Mouse (Mus musculus): ENCODE results near the gene Ntng1. TPM values are rescaled to one million over a fixed set of nuclear protein-coding genes. Genes with fewer than 3 reads are reported as not detected.

Ntng1 gene
- total and polyA plus RNA-seq, 2 experiments from 2014 or later: 20.1 to 28.2 TPM

DNA sequence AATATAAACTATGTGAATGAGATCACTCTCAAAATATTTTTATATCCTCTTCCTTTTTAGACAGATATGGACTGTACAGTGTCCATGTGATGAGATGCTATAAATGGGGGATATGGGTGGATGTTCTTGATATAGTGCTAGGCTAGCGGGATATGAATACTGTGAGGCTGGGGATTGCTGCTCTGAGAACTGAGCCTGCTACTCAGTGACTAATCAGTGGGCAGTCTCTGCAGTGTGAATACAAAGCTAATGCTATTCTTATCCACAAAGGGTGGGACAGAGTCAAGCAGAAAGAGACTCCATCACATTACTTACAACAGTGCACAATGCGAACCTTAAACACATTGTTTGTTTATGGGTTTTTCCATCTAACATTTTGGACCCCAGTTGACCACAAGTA lies 206.2 kb downstream of the Ntng1 start:
- H3K9me3 ChIP-seq (ENCODE audit: low read length): no peaks in the 10 kb centered on the region
- no peak for TF ChIP-seq CTCF (IDR thresholded peaks at IDR 0.05; ENCODE audit: low read depth)
- no peaks in the 10 kb centered on the region for H3K27me3 ChIP-seq (ENCODE audit: insufficient read depth, low read length)
- H3K4me3 ChIP-seq (ENCODE audit: low read length): no peak overlapping the region
- ATAC-seq (no peak), DNase-seq (ENCODE audit: low spot score) (no peak)
- H3K4me2 ChIP-seq (ENCODE audit: low read depth, low read length): no peak overlapping the region
- H3K4me1 ChIP-seq (ENCODE audit: insufficient read depth, low read length): no peaks in the 10 kb centered on the region
- 88% methylated on average over 2 of the region's 2 CpGs for WGBS
- no peaks in the 10 kb centered on the region for H3K36me3 ChIP-seq (ENCODE audit: insufficient read depth, low read length)
- H3K27ac ChIP-seq: no peak overlapping the region
- H3K9ac ChIP-seq (replicated peaks; ENCODE audit: low read length): no peak overlapping the region

- H3K9me3 ChIP-seq (ENCODE audit: low read length): no peaks in the 10 kb centered on the region
- WGBS: 66% methylated on average over 3 of the region's 3 CpGs
- no peak overlapping the region for H3K27ac ChIP-seq
- no peak for TF ChIP-seq CTCF (IDR thresholded peaks at IDR 0.05; ENCODE audit: low read depth)
- H3K9ac ChIP-seq (replicated peaks; ENCODE audit: low read length): no peak overlapping the region
- H3K36me3 ChIP-seq (ENCODE audit: insufficient read depth, low read length): no peaks in the 10 kb centered on the region
- H3K4me2 ChIP-seq (ENCODE audit: low read depth, low read length): no peak overlapping the region
- ATAC-seq (no peak), DNase-seq (ENCODE audit: low spot score) (no peak)
- H3K27me3 ChIP-seq (ENCODE audit: insufficient read depth, low read length): no peaks in the 10 kb centered on the region
- no peaks in the 10 kb centered on the region for H3K4me1 ChIP-seq (ENCODE audit: insufficient read depth, low read length)
- no peak overlapping the region for H3K4me3 ChIP-seq (ENCODE audit: low read length)
Observed at GRCm38 (mm10) chr3:109936275-109936674, 207.5 kb downstream of the Ntng1 start.

DNA sequence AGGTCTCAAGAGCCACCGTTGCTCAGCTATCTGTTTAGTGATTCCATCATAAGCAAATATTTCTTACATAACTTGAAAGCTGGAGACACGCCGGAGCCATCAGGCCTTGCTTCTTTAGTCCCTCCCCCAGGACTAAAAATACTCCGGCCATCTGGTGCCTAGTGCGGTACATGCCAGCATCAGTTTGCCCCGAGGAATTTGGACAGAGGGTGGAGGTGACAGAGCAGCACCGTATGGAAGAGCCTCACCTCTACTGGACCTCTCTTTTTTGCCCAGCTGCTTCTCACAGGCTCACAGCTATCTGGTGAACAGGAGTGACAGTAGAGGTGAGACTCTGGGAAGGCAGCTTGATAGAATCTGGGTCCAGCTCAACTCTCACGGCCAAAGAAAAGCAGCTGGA lies 211.6 kb downstream of the Ntng1 start:
- Histone ChIP-seq H3K4me3 (ENCODE audit: low read length) (no peak overlapping the region), H3K36me3 (ENCODE audit: insufficient read depth, low read length) (no peaks in the 10 kb centered on the region), H3K4me1 (ENCODE audit: insufficient read depth, low read length) (no peaks in the 10 kb centered on the region), H3K27ac (no peak overlapping the region), H3K9me3 (ENCODE audit: low read length) (no peaks in the 10 kb centered on the region), H3K27me3 (ENCODE audit: insufficient read depth, low read length) (no peaks in the 10 kb centered on the region), H3K4me2 (ENCODE audit: low read depth, low read length) (no peak overlapping the region), H3K9ac (replicated peaks; ENCODE audit: low read length) (no peak overlapping the region)
- ATAC-seq: 0 out of 2 replicates have a peak, but pooled peaks have one; percentile 29
- DNase-seq (ENCODE audit: low spot score): peak; percentile 27
- WGBS: 64% methylated on average over 8 of the region's 8 CpGs
- TF ChIP-seq CTCF (IDR thresholded peaks at IDR 0.05; ENCODE audit: low read depth): no peak

GRCm38 (mm10) chr3:109931021-109931420 lies 212.8 kb downstream of the Ntng1 start:
- 75% methylated on average over 5 of the region's 5 CpGs for WGBS
- Histone ChIP-seq H3K4me1 (ENCODE audit: insufficient read depth, low read length) (no peaks in the 10 kb centered on the region), H3K4me2 (ENCODE audit: low read depth, low read length) (no peak overlapping the region), H3K27me3 (ENCODE audit: insufficient read depth, low read length) (no peaks in the 10 kb centered on the region), H3K27ac (no peak overlapping the region), H3K36me3 (ENCODE audit: insufficient read depth, low read length) (no peaks in the 10 kb centered on the region), H3K4me3 (ENCODE audit: low read length) (no peak overlapping the region), H3K9me3 (ENCODE audit: low read length) (no peaks in the 10 kb centered on the region), H3K9ac (replicated peaks; ENCODE audit: low read length) (no peak overlapping the region)
- no peak for TF ChIP-seq CTCF (IDR thresholded peaks at IDR 0.05; ENCODE audit: low read depth)
- DNase-seq (ENCODE audit: low spot score) (no peak), ATAC-seq (no peak)

DNA sequence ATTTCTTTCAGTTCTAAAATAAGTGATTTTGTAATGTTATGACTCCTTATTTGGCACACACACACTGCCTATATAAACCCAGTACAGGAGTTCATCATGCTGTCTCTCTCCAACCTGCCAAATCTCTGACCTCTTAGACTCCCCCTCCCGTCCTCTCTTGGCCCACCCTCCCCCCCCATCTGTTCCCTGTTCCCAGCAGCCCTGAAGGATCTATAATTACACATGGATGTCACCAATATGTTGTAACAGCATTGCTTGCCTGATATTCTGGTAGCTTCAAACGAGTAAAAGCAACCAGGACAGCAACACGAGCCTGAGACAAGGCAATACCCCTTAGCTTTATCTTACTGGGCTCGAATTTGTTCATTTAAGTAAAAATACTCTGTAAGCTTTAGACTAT lies 220.0 kb downstream of the Ntng1 start:
- no peak for ATAC-seq
- no peak for DNase-seq (ENCODE audit: low spot score)
- H3K27me3 ChIP-seq (ENCODE audit: insufficient read depth, low read length): no peaks in the 10 kb centered on the region
- no peak overlapping the region for H3K27ac ChIP-seq
- H3K9me3 ChIP-seq (ENCODE audit: low read length): no peaks in the 10 kb centered on the region
- no peak overlapping the region for H3K9ac ChIP-seq (replicated peaks; ENCODE audit: low read length)
- no peaks in the 10 kb centered on the region for H3K36me3 ChIP-seq (ENCODE audit: insufficient read depth, low read length)
- 61% methylated on average over 4 of the region's 4 CpGs for WGBS
- no peak for TF ChIP-seq CTCF (IDR thresholded peaks at IDR 0.05; ENCODE audit: low read depth)
- no peak overlapping the region for H3K4me2 ChIP-seq (ENCODE audit: low read depth, low read length)
- no peaks in the 10 kb centered on the region for H3K4me1 ChIP-seq (ENCODE audit: insufficient read depth, low read length)
- H3K4me3 ChIP-seq (ENCODE audit: low read length): no peak overlapping the region

- Histone ChIP-seq H3K4me2 (ENCODE audit: low read depth, low read length) (no peak overlapping the region), H3K27me3 (ENCODE audit: insufficient read depth, low read length) (no peaks in the 10 kb centered on the region), H3K9ac (replicated peaks; ENCODE audit: low read length) (no peak overlapping the region), H3K9me3 (ENCODE audit: low read length) (no peaks in the 10 kb centered on the region), H3K27ac (no peak overlapping the region), H3K36me3 (ENCODE audit: insufficient read depth, low read length) (no peaks in the 10 kb centered on the region), H3K4me3 (ENCODE audit: low read length) (no peak overlapping the region), H3K4me1 (ENCODE audit: insufficient read depth, low read length) (0 out of 2 replicates have a peak, but pooled peaks cover 5% of the 10 kb centered on the region)
- 70% methylated on average over 3 of the region's 3 CpGs for WGBS
- TF ChIP-seq CTCF (IDR thresholded peaks at IDR 0.05; ENCODE audit: low read depth): no peak
- ATAC-seq: no peak
- no peak for DNase-seq (ENCODE audit: low spot score)
Observed at GRCm38 (mm10) chr3:109918996-109919395, 224.8 kb downstream of the Ntng1 start.

DNA sequence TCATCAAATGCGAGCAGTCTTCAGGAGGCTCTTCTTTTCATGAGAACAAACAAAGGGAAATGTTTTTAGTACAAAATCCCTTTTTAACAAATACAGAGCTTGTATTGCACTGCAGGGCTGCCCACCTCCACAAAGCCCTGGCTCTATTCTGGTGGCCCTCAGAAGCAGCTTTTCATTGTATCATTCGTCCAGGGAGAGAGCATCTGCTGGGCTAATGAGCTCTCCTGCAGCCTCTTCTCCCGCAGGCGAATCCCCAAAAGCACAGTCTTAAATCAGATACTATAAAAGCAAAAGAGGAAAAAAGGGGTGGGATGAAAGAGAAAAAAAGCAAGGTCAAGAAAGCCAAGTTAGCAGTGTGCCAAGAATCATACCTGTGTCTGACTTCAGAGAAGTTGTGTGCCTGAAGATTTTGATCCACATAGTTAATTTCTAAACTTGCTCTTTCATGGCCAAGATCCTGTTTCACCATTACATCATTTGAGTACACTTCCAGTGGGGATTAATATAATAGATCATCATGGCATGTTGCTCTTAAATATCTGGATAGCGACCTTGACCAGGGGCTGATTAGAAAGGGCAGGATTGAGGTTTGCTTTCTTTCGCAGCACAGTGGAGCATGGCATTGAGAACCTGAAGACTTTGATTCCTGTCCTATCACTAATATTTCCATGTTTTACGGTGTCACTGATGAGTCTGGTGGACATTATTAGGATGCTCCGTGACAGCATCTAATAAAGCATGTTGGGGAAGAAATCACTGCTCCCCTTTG lies 225.7 kb downstream of the Ntng1 start:
- no peak for DNase-seq (ENCODE audit: low spot score)
- TF ChIP-seq CTCF (IDR thresholded peaks at IDR 0.05; ENCODE audit: low read depth): no peak
- no peak overlapping the region for H3K4me3 ChIP-seq (ENCODE audit: low read length)
- H3K36me3 ChIP-seq (ENCODE audit: insufficient read depth, low read length): no peaks in the 10 kb centered on the region
- 54% methylated on average over 8 of the region's 8 CpGs for WGBS
- ATAC-seq: no peak
- no peaks in the 10 kb centered on the region for H3K9me3 ChIP-seq (ENCODE audit: low read length)
- H3K27ac ChIP-seq: no peak overlapping the region
- no peaks in the 10 kb centered on the region for H3K27me3 ChIP-seq (ENCODE audit: insufficient read depth, low read length)
- H3K4me1 ChIP-seq (ENCODE audit: insufficient read depth, low read length): 0 out of 2 replicates have a peak, but pooled peaks cover 5% of the 10 kb centered on the region
- H3K4me2 ChIP-seq (ENCODE audit: low read depth, low read length): no peak overlapping the region
- H3K9ac ChIP-seq (replicated peaks; ENCODE audit: low read length): no peak overlapping the region

Data from hindbrain, postnatal 0 days (tissue).